Mouse (Mus musculus) left cerebral cortex, adult 18-20 months (tissue): ENCODE results near the gene Tmx2. TPM values are rescaled to one million over a fixed set of nuclear protein-coding genes. Genes with fewer than 3 reads are reported as not detected.
"Not testable (repeated sequence)": the region's sequence is repeated elsewhere in the genome, so short reads cannot be mapped to it uniquely, and the experiment has no call there.

ENCODE experiments used
- DNase-seq, 2 experiments: peaks; one replicate each; pipeline ENCODE4 v3.0.0; 2021 to 2022; ENCODE audit warnings: low spot score in 2 of 2, mixed read lengths in 1 of 2
- total RNA-seq, 2 experiments: library from RNA; stranded (reverse); gene quantifications; 2 replicates each; pipeline ENCODE4 v1.2.3; 2021

The Tmx2 gene
- total RNA-seq, 2 experiments from 2014 or later: 235 to 251 TPM

DNA sequence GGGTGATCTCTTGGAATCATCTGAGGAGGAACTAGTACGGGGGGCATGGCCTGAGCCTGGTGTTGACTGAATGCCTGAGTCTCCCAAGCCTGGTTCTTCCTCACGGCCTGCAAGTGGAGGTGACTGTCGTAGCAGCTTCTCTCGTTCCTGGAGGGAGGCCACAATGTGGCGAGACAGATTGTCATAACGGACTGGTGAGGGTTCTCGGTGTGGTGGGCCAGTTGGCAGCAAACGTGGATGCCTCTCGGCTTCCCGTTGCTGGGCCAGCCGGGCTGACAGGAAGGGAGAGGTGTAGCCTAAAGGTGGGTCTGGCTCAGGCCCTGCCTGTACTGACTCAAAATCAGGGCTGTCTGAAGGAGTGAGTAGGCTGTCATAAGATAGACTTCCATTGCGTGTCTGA is 11.1 kb upstream of the Tmx2 start:
- DNase-seq: no peak

DNA sequence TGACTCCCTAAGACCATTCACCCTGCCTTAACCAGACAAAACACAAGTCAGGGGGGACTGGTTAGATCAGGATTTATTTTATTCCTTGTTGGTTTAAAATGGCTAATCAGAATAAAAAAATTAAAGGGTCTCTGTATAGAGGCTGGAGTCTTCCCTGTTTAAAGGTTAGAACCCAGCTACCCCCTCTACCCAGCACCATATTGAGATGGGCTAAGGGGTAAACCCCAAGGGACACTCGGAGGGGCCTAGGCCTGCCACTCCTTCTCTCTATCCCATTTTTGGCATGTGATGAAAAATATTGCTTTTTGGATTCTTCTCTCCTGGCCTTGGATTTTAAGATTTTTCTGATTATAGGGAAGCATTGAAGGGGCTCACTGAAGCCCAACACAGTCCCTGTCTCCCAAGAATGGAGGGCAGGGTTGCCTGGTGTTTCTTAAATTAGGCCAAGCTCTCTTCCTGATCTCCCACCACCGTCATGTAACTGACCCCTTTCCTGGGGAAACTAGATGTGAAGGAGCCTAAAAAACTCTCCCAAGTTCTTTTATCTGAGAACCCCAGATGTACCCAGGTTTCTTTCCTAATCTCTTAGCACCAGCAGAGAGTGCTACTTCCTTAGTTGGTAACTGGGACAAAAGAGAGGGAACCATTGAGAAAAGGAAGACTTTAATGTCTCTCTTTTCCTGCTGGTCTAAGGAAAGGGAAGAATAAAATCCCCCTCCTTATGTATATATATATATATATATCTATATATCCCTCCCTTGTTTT is 9.3 kb upstream of the Tmx2 start:
- DNase-seq: no peak

DNA sequence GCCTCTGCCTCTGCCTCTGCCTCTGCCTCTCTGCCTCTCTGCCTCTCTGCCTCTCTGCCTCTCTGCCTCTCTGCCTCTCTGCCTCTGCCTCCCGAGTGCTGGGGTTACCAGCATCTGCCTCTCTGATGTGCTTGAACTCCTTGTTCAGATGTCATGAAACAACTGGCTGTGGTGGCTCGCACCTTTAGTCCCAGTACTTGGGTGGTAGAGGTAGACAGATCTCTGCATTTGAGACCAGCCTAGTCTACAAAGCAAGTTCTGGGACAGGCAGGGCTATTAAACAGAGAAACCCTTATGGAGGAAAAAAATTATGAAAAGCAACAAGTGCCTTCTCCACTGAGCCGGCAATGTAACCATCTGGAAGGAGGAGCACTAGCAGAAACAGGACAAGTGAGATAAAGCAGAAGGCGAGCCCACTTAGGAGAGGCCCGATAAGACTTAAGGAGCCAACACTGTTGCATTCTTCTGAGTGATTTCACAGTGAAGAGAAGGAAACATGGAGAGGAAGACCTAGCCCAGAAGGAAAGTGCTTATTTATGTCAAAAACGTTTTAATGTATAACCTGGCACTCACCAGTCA is 3.8 kb upstream of the Tmx2 start:
- DNase-seq: no peak

DNA sequence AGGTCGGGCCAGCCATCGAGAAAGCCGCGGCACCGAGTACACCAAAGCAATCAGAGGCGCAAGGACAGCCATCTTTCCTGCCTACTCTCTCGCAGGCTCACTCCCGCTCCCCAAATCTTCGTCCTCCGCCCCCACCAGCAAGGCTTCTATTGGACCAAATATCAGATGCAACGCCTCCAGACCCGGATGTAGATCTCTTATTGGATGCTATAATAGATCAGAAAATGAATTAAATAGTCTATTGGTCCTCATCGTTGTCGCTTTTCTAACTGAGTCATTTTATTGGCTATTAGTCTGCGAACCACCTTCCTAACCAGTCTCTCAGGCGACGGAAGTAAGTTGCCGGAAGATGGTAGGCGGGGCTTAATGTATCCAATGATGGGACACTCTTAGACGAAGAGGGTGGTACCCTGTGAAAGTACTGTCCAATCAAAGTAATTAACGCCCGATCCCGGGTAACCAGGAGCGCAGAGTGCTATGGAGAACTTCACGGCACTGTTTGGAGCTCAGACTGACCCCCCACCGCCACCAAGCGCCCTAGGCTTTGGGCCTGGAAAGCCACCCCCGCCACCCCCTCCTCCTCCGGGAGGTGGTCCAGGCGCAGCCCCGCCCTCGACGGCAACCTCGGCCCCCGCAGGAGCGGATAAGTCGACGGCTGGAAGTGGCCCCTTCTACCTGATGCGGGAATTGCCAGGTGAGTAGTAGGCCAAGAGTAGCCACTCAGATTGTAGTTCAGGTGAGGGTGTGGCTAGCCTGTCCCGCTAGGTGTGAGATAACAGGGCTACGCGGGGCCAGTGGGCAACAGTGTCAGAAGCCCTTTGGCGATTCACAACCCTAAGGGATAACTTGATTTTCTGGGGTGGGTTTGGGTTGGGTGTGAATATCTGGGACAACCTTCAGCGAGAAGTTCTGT is 716 bp downstream of the Tmx2 start, which contains the start of the genes Gm28635 and Med19:
Gene Gm28635 (minus strand): TSS at position 74 of the 913 bp plus-strand sequence.
Gene Med19 (plus strand): TSS at position 435 of the 913 bp plus-strand sequence.
- peak; percentile 88 to 92 for DNase-seq

DNA sequence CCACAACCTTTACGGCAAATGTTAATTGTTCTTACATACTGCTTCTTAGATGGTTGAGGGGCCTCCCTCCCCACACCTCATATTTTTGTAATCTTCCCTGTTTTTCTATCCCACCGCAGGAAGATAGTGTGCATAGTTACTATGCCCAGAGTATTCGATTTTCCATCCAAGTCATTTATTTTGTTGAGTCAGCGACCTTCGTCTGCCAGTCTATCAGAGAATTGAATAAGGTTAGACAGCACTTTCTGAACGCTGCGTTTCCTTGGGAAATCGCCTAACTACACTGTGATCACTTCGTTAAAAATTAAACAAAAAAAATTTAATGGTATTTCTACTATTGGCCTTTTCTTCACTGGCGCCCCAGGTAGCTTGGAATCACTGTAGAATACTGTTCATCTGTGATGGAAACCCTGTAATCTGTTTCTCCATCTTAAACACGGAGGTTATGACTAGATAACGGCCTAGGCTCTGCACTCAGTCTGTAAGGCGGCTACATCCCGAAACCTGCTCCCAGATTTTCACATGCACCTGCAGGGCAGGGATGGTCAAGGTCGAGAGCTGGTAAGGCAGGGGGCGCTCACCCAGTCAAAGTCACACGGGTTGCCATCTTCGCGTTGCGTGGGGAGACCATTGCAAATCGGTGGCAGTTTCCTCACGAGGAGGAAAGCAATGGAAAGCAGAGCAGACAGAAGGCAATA is 1.5 kb downstream of the Tmx2 start:
- no peak for DNase-seq

DNA sequence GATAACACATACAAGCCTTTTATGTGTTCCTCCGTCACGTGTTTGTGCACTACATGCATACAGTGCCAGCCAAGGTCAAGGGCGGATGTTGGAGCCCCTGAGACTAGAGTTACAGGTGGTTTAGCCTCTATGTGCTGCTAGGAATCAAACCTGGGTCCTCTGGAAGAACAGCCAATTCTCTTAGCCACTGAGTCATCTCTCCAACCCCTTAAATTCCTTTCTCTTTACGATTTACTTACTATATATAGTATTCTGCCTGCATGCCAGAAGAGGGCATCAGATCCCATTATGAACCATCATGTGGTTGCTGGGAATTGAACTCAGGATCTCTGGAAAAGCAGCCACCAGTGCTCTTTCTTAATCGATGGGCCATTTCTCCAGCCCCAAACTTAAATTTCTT is 7.4 kb downstream of the Tmx2 start:
- DNase-seq: not testable (repeated sequence)

DNA sequence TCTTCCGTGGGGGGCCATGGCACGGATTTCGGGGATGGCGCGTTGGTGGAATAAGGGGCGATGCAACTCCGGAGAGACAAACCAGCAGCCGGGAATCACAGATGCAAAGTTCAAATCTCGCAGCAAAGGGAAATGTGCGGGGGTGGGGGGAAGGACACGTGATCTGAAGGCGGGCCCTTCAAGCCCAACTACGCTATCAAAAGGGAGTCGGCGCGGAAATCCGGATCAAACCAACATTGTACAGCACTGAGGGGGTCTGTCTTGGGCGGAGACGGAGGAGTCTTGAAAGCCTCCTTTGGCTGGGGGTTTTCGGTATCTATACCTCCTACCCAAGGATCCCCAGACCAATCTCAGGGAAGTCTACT is 8.4 kb downstream of the Tmx2 start, which contains the start of gene Selenoh:
Gene Selenoh (minus strand): TSS at position 202 of the 365 bp plus-strand sequence.
- peak; percentile 85 to 86 for DNase-seq

DNA sequence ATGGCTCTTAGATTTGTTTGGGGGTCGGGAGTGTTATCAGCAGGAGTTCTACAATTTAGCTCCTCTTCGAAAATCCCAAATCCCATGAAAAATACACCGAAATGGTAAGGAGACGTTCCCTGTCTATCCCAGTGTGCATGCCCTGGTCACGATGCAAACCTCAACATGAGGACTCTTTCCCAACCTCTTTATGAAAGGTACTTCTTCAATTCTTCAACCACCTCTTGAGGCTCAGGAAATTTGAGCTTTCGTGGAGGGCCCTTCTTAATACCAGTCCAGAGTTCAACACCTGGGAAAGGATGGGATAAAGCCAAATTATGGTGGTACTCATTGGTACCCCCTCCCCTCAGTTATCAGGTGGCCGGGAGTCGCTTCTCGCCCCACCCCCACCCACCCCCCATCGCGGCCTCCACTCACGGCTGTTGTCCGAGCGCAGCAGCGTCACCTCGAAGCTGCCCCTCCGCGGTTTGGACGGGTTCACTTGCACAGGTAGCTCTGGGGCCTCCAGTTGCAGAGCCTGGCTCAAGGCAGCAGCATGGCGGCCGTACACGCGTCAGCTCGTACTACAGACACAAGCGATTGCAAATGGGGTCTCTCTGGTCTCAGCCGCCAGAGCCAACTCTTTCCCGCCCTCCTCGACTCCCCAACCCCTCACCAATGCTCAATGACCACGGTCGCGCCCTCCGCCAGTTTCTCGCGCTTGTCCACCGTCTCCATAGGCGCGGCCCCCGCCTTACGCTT is 8.9 kb downstream of the Tmx2 start:
- DNase-seq: no peak

DNA sequence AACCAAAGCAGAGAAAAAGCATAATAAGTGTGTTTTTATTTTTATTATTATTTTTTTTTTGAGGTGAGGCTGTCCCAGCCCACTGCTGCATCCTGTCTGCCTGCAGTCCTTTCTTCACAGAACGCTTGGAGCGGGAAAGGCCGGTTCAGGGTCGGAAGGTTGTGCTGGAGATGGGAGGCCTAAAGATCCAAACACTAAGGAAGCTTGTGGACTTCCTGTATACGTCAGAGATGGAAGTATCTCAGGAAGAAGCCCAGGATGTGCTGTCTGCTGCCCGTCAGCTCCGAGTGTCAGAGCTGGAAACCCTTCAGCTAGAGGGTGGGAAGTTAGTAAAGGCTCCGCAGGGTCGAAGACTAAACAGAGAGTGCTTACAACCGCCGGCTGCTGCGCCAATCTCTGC is 12.9 kb downstream of the Tmx2 start:
- DNase-seq: no peak

DNA sequence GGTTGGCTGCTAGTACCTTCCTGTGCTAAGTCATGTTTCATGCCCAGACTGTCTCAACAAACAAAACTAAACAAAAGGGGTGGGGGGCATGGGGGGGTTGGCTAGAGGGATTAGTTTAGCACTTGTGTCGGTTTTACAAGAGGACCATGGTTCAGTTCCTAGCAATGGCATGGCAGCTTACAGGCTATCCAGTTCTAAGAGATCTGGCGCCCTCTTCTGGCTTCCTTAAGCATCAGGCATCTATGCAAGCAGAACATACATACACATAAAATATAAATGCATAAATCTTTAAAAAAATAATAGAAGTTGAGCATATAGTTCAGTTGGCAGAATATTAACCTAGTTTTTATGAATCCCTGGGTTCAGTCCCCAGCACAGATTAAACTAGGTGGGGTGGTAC is 16.1 kb downstream of the Tmx2 start:
- peak in 1 of 2 experiments; percentile 33 for DNase-seq

DNA sequence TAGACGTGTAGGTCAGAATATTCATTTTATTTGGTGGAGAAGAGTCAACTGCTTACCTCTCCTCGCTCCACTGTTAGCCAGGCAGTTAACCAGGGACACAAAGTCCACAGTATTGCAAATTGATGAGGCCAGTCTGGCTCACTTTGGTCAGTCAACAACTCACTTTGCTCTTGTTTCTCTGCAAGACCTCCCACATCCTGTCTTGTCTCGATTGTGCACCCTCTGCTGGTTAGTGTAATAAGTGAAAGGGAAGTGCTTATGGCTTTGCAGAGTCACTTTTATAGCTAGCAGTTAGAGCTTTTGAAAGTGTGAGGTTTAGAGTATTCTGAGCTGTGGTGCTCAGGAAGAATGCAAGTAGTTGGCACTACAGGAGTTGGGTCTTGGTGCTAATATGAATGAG is 18.7 kb downstream of the Tmx2 start:
- peak; percentile 44 to 59 for DNase-seq

DNA sequence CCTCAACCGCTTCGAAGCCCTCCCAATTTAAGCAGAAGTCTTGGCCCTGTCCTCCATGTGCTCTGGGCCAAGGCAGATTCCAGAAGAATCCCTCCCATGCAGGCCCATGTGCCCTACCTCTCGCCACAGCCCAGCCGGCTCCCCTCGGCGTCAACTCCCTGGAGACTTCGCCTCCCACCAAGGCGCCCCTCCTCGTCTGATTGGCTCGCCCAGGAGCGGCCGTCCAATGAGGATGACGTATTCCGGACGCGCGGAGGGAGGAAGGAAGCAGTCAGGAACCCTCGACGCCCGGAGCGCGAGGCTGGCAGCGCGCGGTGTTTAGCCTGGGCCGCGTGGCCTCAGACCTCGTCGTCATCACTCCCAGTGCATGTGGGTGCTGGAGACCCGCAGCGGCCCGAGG is 20.1 kb downstream of the Tmx2 start, which contains the start of gene Btbd18:
Gene Btbd18 (plus strand): TSS at position 274 of the 400 bp plus-strand sequence.
- no peak for DNase-seq

DNA sequence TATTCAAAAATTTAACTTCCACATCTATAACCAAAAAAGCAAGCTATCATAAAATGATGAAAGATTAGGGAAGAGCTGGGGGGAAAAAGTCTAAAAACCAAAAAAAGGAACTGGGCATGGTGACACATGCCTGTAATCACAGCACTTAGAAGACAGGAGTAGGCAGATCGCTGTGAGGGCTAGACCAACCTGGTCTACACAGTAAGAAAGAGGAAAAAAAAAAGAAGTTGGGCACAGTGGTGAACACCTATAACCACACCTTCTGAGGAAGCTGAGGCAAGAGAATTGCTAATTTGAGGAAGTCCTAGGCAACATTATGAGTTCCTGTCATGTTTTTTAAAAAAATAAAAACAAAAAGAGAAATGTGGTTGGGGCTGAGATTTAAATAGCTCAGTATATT is 23.1 kb downstream of the Tmx2 start:
- DNase-seq: no peak

DNA sequence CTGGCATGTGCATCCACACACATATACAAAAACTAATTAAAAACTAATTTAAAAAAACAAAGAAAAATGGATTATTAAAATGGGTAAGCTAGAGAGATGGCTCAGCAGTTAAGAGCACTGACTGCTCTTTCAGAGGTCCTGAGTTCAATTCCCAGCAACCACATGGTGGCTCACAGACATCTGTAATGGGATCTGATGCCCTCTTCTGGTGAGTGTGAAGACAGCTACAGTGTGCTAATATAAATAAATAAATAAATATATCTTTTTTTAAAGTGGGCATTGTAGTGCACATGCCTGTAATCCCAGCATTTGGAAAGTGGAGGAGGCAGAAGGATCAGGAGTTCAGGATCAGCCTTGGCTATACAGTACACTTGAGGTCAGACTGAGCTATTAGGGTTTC is 25.6 kb downstream of the Tmx2 start:
- DNase-seq: no peak

DNA sequence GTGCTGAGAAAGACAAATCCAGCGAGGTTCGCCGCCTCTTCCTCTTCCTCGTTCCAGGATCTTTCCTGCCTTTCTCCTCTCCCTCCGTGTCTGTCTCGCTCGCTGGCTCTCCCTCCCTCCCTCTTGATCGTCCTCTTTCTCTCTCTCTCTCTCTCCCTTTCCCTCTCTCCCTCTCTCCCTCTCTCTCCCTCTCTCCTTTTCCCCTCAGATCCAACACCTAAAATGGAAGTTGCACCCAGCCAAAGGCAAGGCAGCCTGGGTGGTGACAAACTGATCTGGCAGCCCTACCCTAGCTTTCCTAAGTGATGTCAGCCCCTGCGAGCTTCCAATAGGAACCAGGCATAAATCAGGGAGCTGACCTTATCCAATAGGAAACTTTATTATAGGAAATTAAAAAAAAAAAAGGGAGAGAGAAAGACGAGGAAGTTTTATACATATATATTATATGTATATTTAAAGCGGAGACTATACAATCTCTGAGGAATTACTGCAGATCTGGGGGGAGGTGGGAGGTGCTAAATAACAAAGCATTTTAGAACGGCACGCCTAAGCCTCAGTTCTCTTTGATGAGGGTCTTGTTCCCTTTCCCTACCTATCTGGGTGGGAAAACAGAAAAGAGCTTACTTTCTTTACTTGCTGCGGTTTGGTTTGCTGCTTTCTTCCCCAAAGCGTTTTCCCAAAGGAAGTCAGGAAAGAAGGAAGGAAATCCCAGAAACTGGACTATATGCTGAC is 28.3 kb downstream of the Tmx2 start, which contains the start of gene Ctnnd1:
Gene Ctnnd1 (minus strand): TSS at position 302 of the 732 bp plus-strand sequence.
- DNase-seq: peak; percentile 78 to 87

DNA sequence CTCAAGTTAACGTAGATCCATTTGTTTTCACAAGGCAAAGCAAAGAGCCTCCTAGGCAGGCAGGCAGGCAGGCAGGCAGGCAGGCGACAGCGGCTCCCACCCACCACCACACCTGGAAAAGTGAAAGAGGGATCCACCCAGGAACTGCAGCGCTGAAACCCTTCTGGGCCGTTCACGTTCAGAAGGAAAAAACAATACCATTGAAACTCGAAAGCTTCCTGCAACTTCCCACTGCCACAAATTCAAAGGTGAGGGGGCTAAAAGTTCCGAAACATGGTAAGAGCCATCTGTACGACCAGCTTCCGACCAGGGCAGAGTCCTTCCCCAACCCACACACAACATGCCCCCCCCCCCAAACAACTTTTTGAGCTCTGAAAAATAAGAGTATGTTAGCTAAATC is 29.3 kb downstream of the Tmx2 start:
- peak in 1 of 2 experiments; percentile 19 for DNase-seq

DNA sequence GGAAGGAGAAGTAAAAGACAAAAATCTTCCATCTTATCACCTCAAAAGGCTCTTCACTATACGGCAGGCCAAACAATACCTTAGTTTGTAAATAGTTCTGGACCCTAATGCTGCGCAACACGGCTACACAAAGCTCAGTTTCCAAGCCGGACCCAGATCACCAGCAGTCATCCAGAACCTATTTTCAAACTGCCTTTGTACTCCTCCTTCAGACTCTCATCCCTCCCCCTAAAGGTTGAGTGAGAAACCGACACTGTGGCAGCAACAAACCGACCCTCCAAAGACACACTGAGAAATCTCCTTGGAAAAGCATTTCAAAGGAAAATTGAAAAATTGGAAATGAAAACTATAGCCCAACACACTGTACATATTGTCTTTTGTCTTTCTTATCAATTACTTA is 30.6 kb downstream of the Tmx2 start:
- no peak for DNase-seq

DNA sequence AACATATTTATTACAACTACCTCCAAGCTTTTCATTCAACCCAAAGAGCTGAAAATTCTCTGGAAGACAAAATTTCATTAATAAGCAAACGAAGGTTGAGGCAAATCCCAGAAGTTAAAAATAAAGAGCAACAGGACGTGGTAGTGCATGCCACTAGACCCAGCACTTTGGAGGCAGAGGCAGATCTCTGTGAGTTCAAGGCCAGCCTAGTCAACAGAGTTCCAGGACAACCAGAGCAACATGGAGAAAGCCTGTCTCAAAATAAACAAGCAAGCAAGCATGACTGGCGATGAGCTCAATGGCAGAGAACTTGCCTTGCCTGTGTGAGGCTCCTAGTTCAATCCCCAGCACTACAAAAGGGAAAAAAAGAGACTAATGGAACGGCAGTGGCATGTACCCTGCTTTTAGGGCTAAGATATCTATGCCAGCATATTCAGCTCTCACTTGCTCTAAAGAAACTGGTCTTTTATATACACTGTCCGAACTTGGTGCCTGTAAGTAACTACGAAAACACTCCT is 31.8 kb downstream of the Tmx2 start:
- no peak for DNase-seq

DNA sequence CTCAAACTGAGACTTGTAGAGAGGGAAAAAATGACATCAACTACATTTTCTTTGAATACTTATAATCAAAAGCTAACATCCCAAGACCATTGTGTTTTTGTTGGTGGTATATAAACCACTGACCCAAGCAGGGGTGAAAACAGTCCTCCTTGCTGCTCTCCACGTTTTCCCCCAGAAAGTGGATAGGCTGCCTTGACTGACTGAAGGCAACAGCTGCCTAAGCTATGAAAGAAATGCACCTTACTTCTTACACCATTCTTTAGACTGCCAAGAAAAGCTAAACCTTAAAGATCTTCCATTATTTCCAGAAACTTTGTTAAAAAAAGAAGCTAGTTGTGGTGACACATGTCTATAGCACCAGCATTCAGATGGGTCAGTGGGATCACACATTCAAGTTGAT is 32.8 kb downstream of the Tmx2 start:
- DNase-seq: no peak
